Mouse (Mus musculus): ENCODE data around the gene Lfng. TPM values are rescaled to one million over a fixed set of nuclear protein-coding genes. Genes with fewer than 3 reads are reported as not detected.
A peak's percentile ranks its signal among the peaks of the same experiment; 100 is the strongest.

The Lfng gene
- total and polyA plus RNA-seq, 2 experiments from 2014 or later = 20.1 to 56.6 TPM

DNA sequence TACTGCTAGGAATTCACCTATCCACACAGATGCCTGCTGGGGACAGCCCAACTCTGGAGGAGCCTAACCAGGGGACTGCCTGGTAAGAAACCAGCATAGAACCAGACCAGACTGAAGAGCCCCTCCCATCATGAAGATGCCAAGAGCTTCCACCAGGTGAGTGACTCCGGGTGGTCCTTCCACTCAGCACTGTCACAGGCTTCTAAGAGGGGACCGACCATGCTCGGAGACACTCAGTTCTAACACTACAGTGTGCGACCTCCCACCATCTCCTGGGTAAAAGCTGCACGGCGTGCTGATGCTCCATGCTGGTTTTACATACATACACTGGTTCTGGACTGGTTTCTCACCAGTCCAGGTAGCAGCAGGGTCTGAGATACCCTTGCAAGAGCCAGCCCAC, 39.1 kb downstream of the Lfng start:
- Histone ChIP-seq H3K9ac (replicated peaks; ENCODE audit: low read length, poor library complexity, severe bottlenecking) (peak overlapping the region; percentile 100; the same call in 1 of the 2 replicates), H3K27me3 (ENCODE audit: insufficient read depth, low read length) (no peaks in the 10 kb centered on the region), H3K9me3 (ENCODE audit: low read length) (no peaks in the 10 kb centered on the region), H3K27ac (ENCODE audit: low read depth, low read length) (0 out of 2 replicates have a peak overlapping the region, but pooled peaks have one; percentile 93), H3K4me1 (ENCODE audit: insufficient read depth, low read length) (peaks cover 24% of the 10 kb centered on the region), H3K4me3 (ENCODE audit: low read depth, low read length) (peak overlapping the region; percentile 97), H3K4me2 (ENCODE audit: low read depth, low read length, poor library complexity, severe bottlenecking) (peak overlapping the region; percentile 98), H3K36me3 (ENCODE audit: insufficient read depth, low read length) (0 out of 2 replicates have a peak, but pooled peaks cover 3% of the 10 kb centered on the region)
- no peak for ATAC-seq (ENCODE audit: low FRiP score)
- WGBS = 68% methylated on average over 6 of the region's 6 CpGs
- DNase-seq (ENCODE audit: low spot score) = no peak
- TF ChIP-seq CTCF (IDR thresholded peaks at IDR 0.05) = no peak; the same call in 1 of the 2 replicates

DNA sequence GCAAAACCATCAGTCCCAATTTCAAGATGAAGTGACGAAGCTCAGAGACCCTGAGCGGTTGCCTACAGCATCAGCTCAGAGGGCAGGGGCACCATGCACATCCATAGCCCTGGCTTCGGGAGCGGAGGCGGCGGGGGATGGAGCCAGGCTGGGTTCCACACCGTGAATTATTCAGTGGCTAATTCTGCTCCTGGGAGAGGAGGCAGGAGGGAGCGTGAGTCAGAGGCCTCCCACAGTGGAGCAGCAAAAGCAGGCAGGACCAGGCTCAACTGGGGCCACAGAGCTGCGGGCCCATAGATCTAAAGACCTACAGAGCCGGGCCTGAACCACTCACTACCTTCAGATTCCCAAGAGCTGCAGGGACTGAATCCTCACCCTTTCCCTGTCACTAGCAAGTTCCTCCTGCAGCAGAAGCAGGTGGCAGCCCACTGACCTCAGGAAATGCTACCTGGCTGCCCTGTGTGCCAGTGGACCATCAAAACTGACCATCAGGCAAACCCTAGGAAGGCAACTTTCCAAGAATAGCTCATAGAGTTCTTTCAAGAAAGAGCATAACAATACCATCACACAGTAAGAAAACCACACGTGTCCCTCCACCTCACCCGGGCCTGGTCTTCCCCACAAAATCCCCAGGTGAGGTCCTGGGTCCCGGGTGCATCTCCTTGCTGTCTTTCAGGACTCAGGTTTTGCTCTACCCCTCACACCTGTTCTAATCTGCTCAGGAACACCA, 40.1 kb downstream of the Lfng start:
- peaks cover 24% of the 10 kb centered on the region for H3K4me1 ChIP-seq (ENCODE audit: insufficient read depth, low read length)
- H3K9ac ChIP-seq (replicated peaks; ENCODE audit: low read length, poor library complexity, severe bottlenecking) = peak overlapping the region; percentile 100
- no peaks in the 10 kb centered on the region for H3K9me3 ChIP-seq (ENCODE audit: low read length)
- H3K36me3 ChIP-seq (ENCODE audit: insufficient read depth, low read length) = 0 out of 2 replicates have a peak, but pooled peaks cover 3% of the 10 kb centered on the region
- peak overlapping the region; percentile 93 for H3K27ac ChIP-seq (ENCODE audit: low read depth, low read length)
- no peak for ATAC-seq (ENCODE audit: low FRiP score)
- 11% methylated on average over 13 of the region's 13 CpGs for WGBS
- peak overlapping the region; percentile 98 for H3K4me2 ChIP-seq (ENCODE audit: low read depth, low read length, poor library complexity, severe bottlenecking)
- no peak for TF ChIP-seq CTCF (IDR thresholded peaks at IDR 0.05)
- no peaks in the 10 kb centered on the region for H3K27me3 ChIP-seq (ENCODE audit: insufficient read depth, low read length)
- H3K4me3 ChIP-seq (ENCODE audit: low read depth, low read length) = peak overlapping the region; percentile 97
- DNase-seq (ENCODE audit: low spot score) = no peak

DNA sequence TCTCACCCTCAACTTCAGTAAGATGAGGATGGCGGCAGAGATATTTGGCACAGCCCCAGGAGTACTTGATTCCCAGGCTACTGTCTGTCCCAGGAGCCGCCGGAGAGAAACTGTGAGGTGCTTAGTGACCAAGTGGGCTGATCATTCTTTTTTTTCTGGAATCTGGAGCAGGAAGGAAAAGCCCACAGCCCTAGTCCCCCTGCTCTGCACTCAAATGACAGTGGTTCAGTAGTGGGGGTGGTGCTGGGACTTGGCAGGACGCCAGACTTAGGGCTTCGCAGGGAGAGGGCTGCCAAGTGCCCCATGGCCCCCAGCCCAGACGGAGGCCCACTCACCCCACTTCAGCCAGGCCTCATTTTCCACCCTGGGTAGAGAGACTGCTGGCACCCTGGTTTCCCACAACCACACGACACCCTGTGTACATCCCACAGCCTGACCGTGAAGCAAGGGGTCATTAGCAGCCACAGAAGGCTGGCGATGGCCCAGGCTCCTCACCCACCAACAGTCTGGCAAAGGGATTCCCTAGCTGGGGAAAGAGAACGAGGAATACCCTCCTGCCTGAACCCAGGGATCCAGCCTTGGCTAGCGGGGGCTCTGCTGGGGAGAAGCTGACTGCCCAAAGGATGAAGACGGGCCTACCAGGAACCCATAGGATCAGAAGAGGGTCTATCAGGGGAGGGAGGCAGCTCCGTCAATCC, 40.9 kb downstream of the Lfng start:
- peak; percentile 21 for ATAC-seq (ENCODE audit: low FRiP score)
- no peaks in the 10 kb centered on the region for H3K9me3 ChIP-seq (ENCODE audit: low read length)
- H3K27me3 ChIP-seq (ENCODE audit: insufficient read depth, low read length) = no peaks in the 10 kb centered on the region
- no peak for TF ChIP-seq CTCF (IDR thresholded peaks at IDR 0.05)
- H3K36me3 ChIP-seq (ENCODE audit: insufficient read depth, low read length) = 0 out of 2 replicates have a peak, but pooled peaks cover 3% of the 10 kb centered on the region
- peaks cover 20% of the 10 kb centered on the region for H3K4me1 ChIP-seq (ENCODE audit: insufficient read depth, low read length)
- H3K9ac ChIP-seq (replicated peaks; ENCODE audit: low read length, poor library complexity, severe bottlenecking) = peak overlapping the region; percentile 100
- H3K27ac ChIP-seq (ENCODE audit: low read depth, low read length) = peak overlapping the region; percentile 93
- H3K4me2 ChIP-seq (ENCODE audit: low read depth, low read length, poor library complexity, severe bottlenecking) = peak overlapping the region; percentile 98
- WGBS = under 1% methylated on average over 13 of the region's 13 CpGs
- DNase-seq (ENCODE audit: low spot score) = peak; percentile 79
- H3K4me3 ChIP-seq (ENCODE audit: low read depth, low read length) = peak overlapping the region; percentile 97

DNA sequence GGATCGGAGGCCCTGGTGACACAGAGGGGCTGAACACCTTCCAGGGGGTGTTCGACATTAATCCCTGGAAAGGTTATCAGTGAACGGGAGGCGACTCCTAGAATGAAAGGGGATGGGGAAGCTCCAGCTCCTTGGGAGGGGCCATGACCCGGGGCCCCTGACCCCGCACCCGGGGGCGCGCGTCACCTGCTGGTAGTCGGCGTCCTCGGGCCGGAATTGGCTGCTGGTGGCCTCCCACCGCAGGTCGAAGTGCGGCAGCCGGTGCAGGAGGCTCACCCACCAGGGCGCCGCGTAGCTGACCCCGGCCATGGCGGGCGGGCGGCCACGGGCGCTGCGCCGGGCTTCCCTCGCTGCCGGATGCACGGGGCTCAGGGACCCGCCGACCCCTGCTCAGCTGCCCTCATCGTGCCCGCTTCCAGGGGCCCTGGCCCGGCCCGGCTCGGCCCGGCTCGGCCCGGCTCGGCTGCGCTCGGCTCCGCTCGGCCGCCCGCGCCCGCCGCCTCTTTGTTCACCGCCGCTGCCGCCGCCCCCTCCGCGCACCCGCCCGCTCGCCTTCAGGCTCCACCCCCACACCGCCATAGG, 41.5 kb downstream of the Lfng start, which contains the start of gene Ttyh3:
TSS of gene Ttyh3 (minus strand) at position 513 of the 582 bp plus-strand sequence.
- ATAC-seq (ENCODE audit: low FRiP score) (no peak; the same call in 1 of the 2 replicates), DNase-seq (ENCODE audit: low spot score) (no peak)
- peak within 1 kb of the TSS; percentile 100 for H3K9ac ChIP-seq (replicated peaks; ENCODE audit: low read length, poor library complexity, severe bottlenecking)
- peak within 1 kb of the TSS; percentile 97 for H3K4me3 ChIP-seq (ENCODE audit: low read depth, low read length)
- no peaks in the 10 kb centered on the region for H3K9me3 ChIP-seq (ENCODE audit: low read length)
- 0 out of 2 replicates have a peak, but pooled peaks cover 3% of the 10 kb centered on the region for H3K36me3 ChIP-seq (ENCODE audit: insufficient read depth, low read length)
- H3K27ac ChIP-seq (ENCODE audit: low read depth, low read length) = peak within 1 kb of the TSS; percentile 93
- 0% methylated on average over 51 of the region's 62 CpGs for WGBS
- peak within 1 kb of the TSS; percentile 98 for H3K4me2 ChIP-seq (ENCODE audit: low read depth, low read length, poor library complexity, severe bottlenecking)
- no peaks in the 10 kb centered on the region for H3K27me3 ChIP-seq (ENCODE audit: insufficient read depth, low read length)
- peaks cover 20% of the 10 kb centered on the region for H3K4me1 ChIP-seq (ENCODE audit: insufficient read depth, low read length)
- no peak for TF ChIP-seq CTCF (IDR thresholded peaks at IDR 0.05)

DNA sequence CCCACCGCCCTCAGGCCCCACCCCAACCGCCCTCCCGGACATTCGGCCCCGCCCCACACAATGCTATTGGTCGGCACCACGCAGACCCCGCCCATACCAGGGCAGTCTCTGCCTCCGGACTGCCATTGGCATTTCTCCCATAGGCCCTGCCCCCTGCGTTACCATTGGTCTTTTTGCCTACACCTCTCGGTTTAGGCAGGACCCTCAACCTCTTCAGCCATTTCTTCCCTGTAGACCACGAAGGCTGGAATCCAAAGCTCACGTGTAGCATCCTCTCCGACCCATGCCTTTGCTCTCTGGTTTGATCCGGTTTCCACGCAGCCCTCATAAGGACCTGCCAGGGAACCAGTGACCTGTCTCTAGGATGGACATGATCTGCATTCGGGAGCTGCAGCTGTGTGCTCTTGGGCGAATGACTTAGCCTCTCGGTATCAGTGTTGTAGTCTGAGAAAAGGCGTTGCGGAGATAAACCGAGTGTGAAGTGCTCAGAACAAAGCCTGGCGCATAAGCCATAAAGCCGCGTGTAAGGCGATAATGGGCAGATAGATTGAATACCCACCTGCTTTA, 42.1 kb downstream of the Lfng start:
- peak; percentile 99 for DNase-seq (ENCODE audit: low spot score)
- peak overlapping the region; percentile 46; the same call in 1 of the 2 replicates for H3K9ac ChIP-seq (replicated peaks; ENCODE audit: low read length, poor library complexity, severe bottlenecking)
- peaks cover 20% of the 10 kb centered on the region for H3K4me1 ChIP-seq (ENCODE audit: insufficient read depth, low read length)
- peak overlapping the region; percentile 54 for H3K4me2 ChIP-seq (ENCODE audit: low read depth, low read length, poor library complexity, severe bottlenecking)
- H3K9me3 ChIP-seq (ENCODE audit: low read length) = no peaks in the 10 kb centered on the region
- no peak for TF ChIP-seq CTCF (IDR thresholded peaks at IDR 0.05)
- 0 out of 2 replicates have a peak, but pooled peaks cover 3% of the 10 kb centered on the region for H3K36me3 ChIP-seq (ENCODE audit: insufficient read depth, low read length)
- no peaks in the 10 kb centered on the region for H3K27me3 ChIP-seq (ENCODE audit: insufficient read depth, low read length)
- ATAC-seq (ENCODE audit: low FRiP score) = peak; percentile 92
- peak overlapping the region; percentile 97 for H3K4me3 ChIP-seq (ENCODE audit: low read depth, low read length)
- peak overlapping the region; percentile 86 for H3K27ac ChIP-seq (ENCODE audit: low read depth, low read length)
- WGBS = 3% methylated on average over 24 of the region's 26 CpGs

All from midbrain, postnatal 0 days (tissue).